Mouse (Mus musculus) kidney, adult 11 months (tissue): ENCODE results near the gene Memo1.
"Not testable (repeated sequence)": the region's sequence is repeated elsewhere in the genome, so short reads cannot be mapped to it uniquely, and the experiment has no call there.

ENCODE experiments used
- DNase-seq: peaks from one replicate; pipeline ENCODE4 v3.0.0; 2022

The Memo1 gene

GRCm38 (mm10) chr17:74295026-74295970 is at the start of gene Memo1:
Gene Memo1 (minus strand): TSS chr17:74295521.
- peak; percentile 74 for DNase-seq

GRCm38 (mm10) chr17:74341151-74341550 is 45.8 kb upstream of the Memo1 start:
- DNase-seq = no peak

- peak; percentile 70 for DNase-seq
These were observed 43.9 kb upstream of the Memo1 start, which contains the start of gene Spast for GRCm38 (mm10) chr17:74338937-74339804. Gene Spast (plus strand): TSS chr17:74338987.

- DNase-seq = peak; percentile 96
These were observed 43.1 kb upstream of the Memo1 start for GRCm38 (mm10) chr17:74338225-74338931.

GRCm38 (mm10) chr17:74331049-74331676 is 35.8 kb upstream of the Memo1 start:
- no peak for DNase-seq

- DNase-seq = peak; percentile 19
These were observed 32.8 kb upstream of the Memo1 start for GRCm38 (mm10) chr17:74328146-74328545.

- not testable (repeated sequence) for DNase-seq
These were observed 31.9 kb upstream of the Memo1 start for GRCm38 (mm10) chr17:74327195-74327594.

- DNase-seq = no peak
These were observed 28.5 kb upstream of the Memo1 start, which contains the start of gene Dpy30 for GRCm38 (mm10) chr17:74323844-74324243. Gene Dpy30 (minus strand): TSS chr17:74323944.

GRCm38 (mm10) chr17:74322400-74323054 is 27.2 kb upstream of the Memo1 start:
- DNase-seq = no peak

- no peak for DNase-seq
These were observed 23.4 kb upstream of the Memo1 start for GRCm38 (mm10) chr17:74318721-74319120.

GRCm38 (mm10) chr17:74316309-74316863 is 21.1 kb upstream of the Memo1 start:
- DNase-seq = peak; percentile 90

GRCm38 (mm10) chr17:74315445-74316308 is 20.4 kb upstream of the Memo1 start:
- DNase-seq = no peak

GRCm38 (mm10) chr17:74306021-74306420 is 10.7 kb upstream of the Memo1 start:
- DNase-seq = no peak

GRCm38 (mm10) chr17:74305616-74306015 is 10.3 kb upstream of the Memo1 start:
- DNase-seq = no peak

- no peak for DNase-seq
These were observed 8.7 kb upstream of the Memo1 start for GRCm38 (mm10) chr17:74304060-74304459.

GRCm38 (mm10) chr17:74300089-74300488 is 4.8 kb upstream of the Memo1 start:
- no peak for DNase-seq

GRCm38 (mm10) chr17:74296991-74297390 is 1.7 kb upstream of the Memo1 start:
- not testable (repeated sequence) for DNase-seq

- peak; percentile 30 for DNase-seq
These were observed 929 bp upstream of the Memo1 start for GRCm38 (mm10) chr17:74296076-74296823.

- peak; percentile 87 for DNase-seq
These were observed 795 bp downstream of the Memo1 start for GRCm38 (mm10) chr17:74294426-74295025.
